Mouse (Mus musculus) megakaryocyte, adult 5-6 weeks (primary cell): ENCODE results near the gene Iqck. TPM values are rescaled to one million over a fixed set of nuclear protein-coding genes. Genes with fewer than 3 reads are reported as not detected.

Source experiments
- ATAC-seq: 2 replicates; pipeline ENCODE4 v1.8.0; 2016; ENCODE audit warnings: mild to moderate bottlenecking, inconsistent platforms; ENCODE audit not compliant: poor library complexity, severe bottlenecking
- total RNA-seq, 2 experiments: library from RNA; stranded (forward) in 1 of 2; stranded (reverse) in 1 of 2; fragments of 153-499, 151-499 nt in 1 of 2; fragments of 221-1000, 200-1000 nt in 1 of 2; gene quantifications; 2 replicates each; pipeline versions ENCODE4 v1.2.3 to v1.2.4; 2015 to 2017

The Iqck gene
- total RNA-seq, 2 experiments from 2014 or later = 0.40 TPM; not detected in 1

- no peak for ATAC-seq
These were observed 160.2 kb downstream of the Iqck start for GRCm38 (mm10) chr7:119015736-119016135.

GRCm38 (mm10) chr7:119019537-119019936 is 164.0 kb downstream of the Iqck start:
- ATAC-seq = no peak

Other genes starting within 250 kb of the Iqck start
- 39.3 and 42.4 TPM in 2 replicates for gene Gde1, start 150.0 kb upstream of the Iqck start, total RNA-seq (2015)
- 30.2 and 33.0 TPM in 2 replicates for gene Gde1, start 150.0 kb upstream of the Iqck start, total RNA-seq (2017)
- 12.2 and 13.5 TPM in 2 replicates for gene Ccp110, start 143.2 kb upstream of the Iqck start, total RNA-seq (2015)
- 9.6 and 21.1 TPM in 2 replicates for gene Ccp110, start 143.2 kb upstream of the Iqck start, total RNA-seq (2017)
- gene Vps35l, start 115.5 kb upstream of the Iqck start, total RNA-seq (2015) = 40.4 and 51.6 TPM in 2 replicates
- 49.5 and 49.7 TPM in 2 replicates for gene Vps35l, start 115.5 kb upstream of the Iqck start, total RNA-seq (2017)
- 12.1 and 13.2 TPM in 2 replicates for gene Knop1, start 502 bp downstream of the Iqck start, total RNA-seq (2015)
- gene Knop1, start 502 bp downstream of the Iqck start, total RNA-seq (2017) = 20.2 and 40.0 TPM in 2 replicates
- gene Gprc5b, start 139.5 kb downstream of the Iqck start, total RNA-seq (2015) = 0.04 and 0.32 TPM in 2 replicates
- gene Gprc5b, start 139.5 kb downstream of the Iqck start, total RNA-seq (2017) = 0.12 TPM in 1 of 2 replicates, not detected in the other